Mouse (Mus musculus): ENCODE results near the gene Nell1.

The Nell1 gene

GRCm38 (mm10) chr7:50050144-50050543, 75.5 kb downstream of the Nell1 start:
- no peak for DNase-seq (ENCODE audit: low spot score in 2 of 2)

GRCm38 (mm10) chr7:50053704-50054103, 79.0 kb downstream of the Nell1 start:
- no peak for DNase-seq (ENCODE audit: low spot score in 2 of 2)

- DNase-seq (ENCODE audit: low spot score in 2 of 2): peak in 1 of 2 experiments; percentile 14
These were observed 119.8 kb downstream of the Nell1 start for GRCm38 (mm10) chr7:50094461-50094860.

GRCm38 (mm10) chr7:50105612-50106321, 131.1 kb downstream of the Nell1 start:
- no peak for DNase-seq (ENCODE audit: low spot score in 2 of 2)

GRCm38 (mm10) chr7:50107261-50107660, 132.6 kb downstream of the Nell1 start:
- no peak for DNase-seq (ENCODE audit: low spot score in 2 of 2)

- DNase-seq (ENCODE audit: low spot score in 2 of 2): no peak
These were observed 143.7 kb downstream of the Nell1 start for GRCm38 (mm10) chr7:50118348-50118747.

GRCm38 (mm10) chr7:50137706-50138105, 163.0 kb downstream of the Nell1 start:
- DNase-seq (ENCODE audit: low spot score in 2 of 2): no peak

GRCm38 (mm10) chr7:50149326-50149725, 174.7 kb downstream of the Nell1 start:
- DNase-seq (ENCODE audit: low spot score in 2 of 2): no peak

GRCm38 (mm10) chr7:50150838-50151237, 176.2 kb downstream of the Nell1 start:
- DNase-seq (ENCODE audit: low spot score in 2 of 2): no peak

GRCm38 (mm10) chr7:50153618-50154017, 179.0 kb downstream of the Nell1 start:
- peak in 1 of 2 experiments; percentile 17 for DNase-seq (ENCODE audit: low spot score in 2 of 2)

- DNase-seq (ENCODE audit: low spot score in 2 of 2): peak in 1 of 2 experiments; percentile 14
These were observed 187.9 kb downstream of the Nell1 start for GRCm38 (mm10) chr7:50162602-50163001.

GRCm38 (mm10) chr7:50168778-50169177, 194.1 kb downstream of the Nell1 start:
- no peak for DNase-seq (ENCODE audit: low spot score in 2 of 2)

- DNase-seq (ENCODE audit: low spot score in 2 of 2): no peak
These were observed 211.6 kb downstream of the Nell1 start for GRCm38 (mm10) chr7:50186306-50186705.

GRCm38 (mm10) chr7:50193955-50194354, 219.3 kb downstream of the Nell1 start:
- no peak for DNase-seq (ENCODE audit: low spot score in 2 of 2)

GRCm38 (mm10) chr7:50195080-50195611, 220.5 kb downstream of the Nell1 start:
- DNase-seq (ENCODE audit: low spot score in 2 of 2): no peak

GRCm38 (mm10) chr7:50205268-50205667, 230.6 kb downstream of the Nell1 start:
- DNase-seq (ENCODE audit: low spot score in 2 of 2): peak in 1 of 2 experiments; percentile 21

- no peak for DNase-seq (ENCODE audit: low spot score in 2 of 2)
These were observed 236.1 kb downstream of the Nell1 start for GRCm38 (mm10) chr7:50210678-50211251.

- no peak for DNase-seq (ENCODE audit: low spot score in 2 of 2)
These were observed 247.2 kb downstream of the Nell1 start for GRCm38 (mm10) chr7:50221849-50222248.

- no peak for DNase-seq (ENCODE audit: low spot score in 2 of 2)
These were observed 252.0 kb downstream of the Nell1 start for GRCm38 (mm10) chr7:50226621-50227020.

- DNase-seq (ENCODE audit: low spot score in 2 of 2): no peak
These were observed 253.6 kb downstream of the Nell1 start for GRCm38 (mm10) chr7:50228273-50228672.

GRCm38 (mm10) chr7:50241213-50241612, 266.5 kb downstream of the Nell1 start:
- DNase-seq (ENCODE audit: low spot score in 2 of 2): no peak

- DNase-seq (ENCODE audit: low spot score in 2 of 2): peak; percentile 91 to 94
These were observed 267.1 kb downstream of the Nell1 start for GRCm38 (mm10) chr7:50241634-50242273.

GRCm38 (mm10) chr7:50253166-50253565, 278.5 kb downstream of the Nell1 start:
- DNase-seq (ENCODE audit: low spot score in 2 of 2): no peak

All from right cerebral cortex, postnatal 36 days (tissue).